Mouse (Mus musculus) inflammation-experienced regulatory T-cells, adult 6 months (primary cell): ENCODE data around the gene Stambpl1. TPM values are rescaled to one million over a fixed set of nuclear protein-coding genes. Genes with fewer than 3 reads are reported as not detected.

Source experiments
- ATAC-seq: one replicate; pipeline ENCODE4 v1.8.0; 2017
- polyA plus RNA-seq, 3 experiments: library from polyadenylated mRNA; unstranded; fragments of 100-300 nt; shearing (Covaris generic); gene quantifications; one replicate each; pipeline ENCODE4 v1.2.1; 2017

The Stambpl1 gene
- polyA plus RNA-seq, 3 experiments from 2014 or later: 55.7 to 96.7 (median 78.8) TPM

DNA sequence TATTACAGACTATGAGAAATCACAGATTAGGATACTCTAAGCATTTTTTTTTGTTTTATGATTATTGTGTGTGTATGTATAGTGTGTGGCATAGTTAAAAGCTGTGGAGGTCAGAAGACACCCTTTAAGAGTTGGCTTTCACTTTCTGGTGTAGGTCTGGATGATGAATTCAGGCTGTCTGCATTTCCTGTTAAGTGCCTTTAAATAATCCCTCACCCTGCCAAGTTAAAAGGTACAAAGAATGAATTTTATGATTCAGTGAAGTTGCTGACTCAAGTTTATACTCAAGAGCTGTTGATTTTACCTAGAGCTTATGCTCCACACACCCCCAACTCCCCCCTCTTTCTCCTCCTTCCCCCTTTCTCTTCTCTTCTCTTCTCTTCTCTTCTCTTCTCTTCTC lies 95.2 kb downstream of the Stambpl1 start:
- peak; percentile 49 for ATAC-seq

DNA sequence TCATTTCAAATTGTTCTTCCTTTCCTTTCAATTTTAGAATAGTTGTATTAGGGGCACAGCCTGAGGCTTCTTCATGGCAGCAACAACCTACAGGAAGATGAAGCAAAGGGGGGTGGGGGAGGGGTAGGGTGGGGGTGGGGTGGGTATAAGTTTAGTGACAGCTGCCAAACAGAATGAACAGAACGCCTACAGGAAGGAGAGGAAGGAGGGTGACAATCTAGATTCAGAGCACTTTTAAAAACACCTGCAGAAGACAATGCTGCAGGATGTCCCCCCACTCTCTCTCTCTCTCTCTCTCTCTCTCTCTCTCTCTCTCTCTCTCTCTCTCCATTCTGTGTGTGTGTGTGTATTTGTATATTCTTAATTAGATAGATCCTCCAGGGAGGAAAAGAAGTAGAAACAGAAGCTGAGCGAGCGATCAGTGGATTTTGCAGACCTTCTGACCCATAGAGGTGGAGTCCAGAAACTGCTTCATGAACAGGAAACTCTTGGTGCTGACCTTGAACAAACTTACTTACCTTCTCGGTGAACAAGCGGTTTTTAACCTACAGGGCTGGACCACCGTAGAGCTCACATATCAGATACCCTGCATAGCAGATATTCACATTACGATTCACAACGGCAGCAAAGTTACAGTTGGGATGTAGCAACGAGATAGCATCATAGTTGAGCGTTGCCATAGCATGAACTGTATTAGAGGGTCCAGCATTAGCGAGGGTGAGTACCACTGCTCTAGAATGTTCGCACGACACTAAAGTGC lies 95.8 kb downstream of the Stambpl1 start:
- ATAC-seq: peak; percentile 19

DNA sequence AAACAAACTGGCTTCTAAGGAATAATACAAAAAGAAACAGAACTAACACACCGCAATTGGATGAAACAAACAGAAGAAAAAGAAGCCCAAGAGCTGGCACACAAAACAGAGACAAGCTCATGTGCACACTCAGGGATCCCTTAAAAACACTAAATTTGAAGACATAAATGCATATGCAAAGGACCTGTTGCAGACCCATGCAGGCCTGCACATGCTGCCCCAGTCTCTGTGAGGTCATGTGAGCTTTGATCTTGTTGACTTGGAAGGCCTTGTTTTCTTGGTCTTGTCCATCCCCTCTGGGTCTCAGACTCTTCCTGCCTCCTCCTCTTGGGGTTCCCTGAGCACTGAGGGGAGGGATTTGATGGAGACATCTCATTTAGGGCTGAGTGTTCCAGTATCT lies 96.7 kb downstream of the Stambpl1 start:
- ATAC-seq: no peak

Other genes starting within 250 kb of the Stambpl1 start
- gene Lipf, start 231.0 kb upstream of the Stambpl1 start, polyA plus RNA-seq: not detected
- not detected for gene Lipk, start 183.9 kb upstream of the Stambpl1 start, polyA plus RNA-seq
- gene Lipn, start 124.9 kb upstream of the Stambpl1 start, polyA plus RNA-seq: not detected
- not detected for gene Lipm, start 91.3 kb upstream of the Stambpl1 start, polyA plus RNA-seq
- gene Ankrd22, start 26.2 kb upstream of the Stambpl1 start, polyA plus RNA-seq: not detected
- gene Acta2, start 63.4 kb downstream of the Stambpl1 start, polyA plus RNA-seq: under 1 TPM in 2 of 3 experiments, not detected in 1; 0.16 to 0.64 TPM
- 100 to 1,000 TPM; 124 to 144 (median 139) TPM for gene Fas, start 98.4 kb downstream of the Stambpl1 start, polyA plus RNA-seq